Mouse (Mus musculus): ENCODE results near the gene Spata1. TPM values are rescaled to one million over a fixed set of nuclear protein-coding genes. Genes with fewer than 3 reads are reported as not detected.
"Not testable (repeated sequence)": the region's sequence is repeated elsewhere in the genome, so short reads cannot be mapped to it uniquely, and the experiment has no call there.

Gene Spata1
- total RNA-seq, 2 experiments from 2014 or later: 2.1 to 3.0 TPM

- no peak for DNase-seq (ENCODE audit: low spot score in 2 of 2)
Measured at GRCm38 (mm10) chr3:146462939-146463338, 36.6 kb downstream of the Spata1 start.

- no peak for DNase-seq (ENCODE audit: low spot score in 2 of 2)
Measured at GRCm38 (mm10) chr3:146451375-146451774, 48.2 kb downstream of the Spata1 start.

GRCm38 (mm10) chr3:146450371-146450841 lies 49.1 kb downstream of the Spata1 start:
- DNase-seq (ENCODE audit: low spot score in 2 of 2): peak; percentile 89 to 94

- DNase-seq (ENCODE audit: low spot score in 2 of 2): no peak
Measured at GRCm38 (mm10) chr3:146449745-146450250, 49.8 kb downstream of the Spata1 start, which contains the start of gene Ctbs. Gene Ctbs, plus strand, starts transcription at chr3:146449795.

- DNase-seq (ENCODE audit: low spot score in 2 of 2): no peak
Measured at GRCm38 (mm10) chr3:146448969-146449368, 50.6 kb downstream of the Spata1 start.

- no peak for DNase-seq (ENCODE audit: low spot score in 2 of 2)
Measured at GRCm38 (mm10) chr3:146448372-146448771, 51.2 kb downstream of the Spata1 start.

GRCm38 (mm10) chr3:146447598-146447997 lies 52.0 kb downstream of the Spata1 start:
- no peak for DNase-seq (ENCODE audit: low spot score in 2 of 2)

GRCm38 (mm10) chr3:146447156-146447555 lies 52.4 kb downstream of the Spata1 start:
- no peak for DNase-seq (ENCODE audit: low spot score in 2 of 2)

GRCm38 (mm10) chr3:146444880-146445279 lies 54.7 kb downstream of the Spata1 start:
- DNase-seq (ENCODE audit: low spot score in 2 of 2): no peak

- no peak for DNase-seq (ENCODE audit: low spot score in 2 of 2)
Measured at GRCm38 (mm10) chr3:146443380-146443779, 56.2 kb downstream of the Spata1 start.

- DNase-seq (ENCODE audit: low spot score in 2 of 2): no peak
Measured at GRCm38 (mm10) chr3:146442936-146443335, 56.6 kb downstream of the Spata1 start.

GRCm38 (mm10) chr3:146442484-146442883 lies 57.1 kb downstream of the Spata1 start:
- no peak for DNase-seq (ENCODE audit: low spot score in 2 of 2)

GRCm38 (mm10) chr3:146440422-146440821 lies 59.1 kb downstream of the Spata1 start:
- no peak for DNase-seq (ENCODE audit: low spot score in 2 of 2)

GRCm38 (mm10) chr3:146440011-146440410 lies 59.5 kb downstream of the Spata1 start:
- DNase-seq (ENCODE audit: low spot score in 2 of 2): no peak

GRCm38 (mm10) chr3:146436114-146436513 lies 63.4 kb downstream of the Spata1 start:
- DNase-seq (ENCODE audit: low spot score in 2 of 2): no peak

- DNase-seq (ENCODE audit: low spot score in 2 of 2): no peak
Measured at GRCm38 (mm10) chr3:146435533-146435932, 64.0 kb downstream of the Spata1 start.

GRCm38 (mm10) chr3:146434686-146435085 lies 64.9 kb downstream of the Spata1 start:
- no peak for DNase-seq (ENCODE audit: low spot score in 2 of 2)

GRCm38 (mm10) chr3:146433681-146434350 lies 65.7 kb downstream of the Spata1 start:
- DNase-seq (ENCODE audit: low spot score in 2 of 2): no peak

- not testable (repeated sequence) for DNase-seq (ENCODE audit: low spot score in 2 of 2)
Measured at GRCm38 (mm10) chr3:146433063-146433462, 66.5 kb downstream of the Spata1 start.

- DNase-seq (ENCODE audit: low spot score in 2 of 2): no peak
Measured at GRCm38 (mm10) chr3:146426489-146426888, 73.1 kb downstream of the Spata1 start.

- DNase-seq (ENCODE audit: low spot score in 2 of 2): no peak
Measured at GRCm38 (mm10) chr3:146425902-146426301, 73.7 kb downstream of the Spata1 start.

GRCm38 (mm10) chr3:146424306-146424900 lies 75.2 kb downstream of the Spata1 start:
- no peak for DNase-seq (ENCODE audit: low spot score in 2 of 2)

Measured in layer of hippocampus, postnatal 14 days (tissue).